Mouse (Mus musculus): ENCODE measurements around the gene Vmn1r195.
"Not testable (repeated sequence)": the region's sequence is repeated elsewhere in the genome, so short reads cannot be mapped to it uniquely, and the experiment has no call there.

Vmn1r195 gene

DNA sequence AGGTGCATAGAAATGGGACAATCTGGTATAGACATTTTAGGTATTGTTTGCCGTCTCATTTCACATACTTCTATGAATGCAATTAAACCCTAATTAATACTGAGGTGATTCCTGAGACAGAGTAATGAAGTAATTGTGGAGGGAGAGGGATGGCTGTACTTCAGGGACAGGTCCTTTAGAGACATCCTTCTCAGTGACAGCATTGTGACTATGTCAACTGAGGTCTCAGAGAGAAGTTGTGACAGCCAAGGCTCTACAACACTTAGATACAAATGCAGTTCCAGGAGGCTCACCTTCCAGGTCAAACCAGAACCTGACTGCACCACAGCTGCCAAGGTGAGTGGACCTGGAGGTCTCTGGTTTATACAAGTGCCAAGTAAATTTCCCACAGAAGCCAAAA lies at the start of gene Vmn1r195:
Gene Vmn1r195 (plus strand): TSS at position 301 of the 400 bp plus-strand sequence.
- in situ Hi-C loops (cut with MboI): not testable (repeated sequence)

DNA sequence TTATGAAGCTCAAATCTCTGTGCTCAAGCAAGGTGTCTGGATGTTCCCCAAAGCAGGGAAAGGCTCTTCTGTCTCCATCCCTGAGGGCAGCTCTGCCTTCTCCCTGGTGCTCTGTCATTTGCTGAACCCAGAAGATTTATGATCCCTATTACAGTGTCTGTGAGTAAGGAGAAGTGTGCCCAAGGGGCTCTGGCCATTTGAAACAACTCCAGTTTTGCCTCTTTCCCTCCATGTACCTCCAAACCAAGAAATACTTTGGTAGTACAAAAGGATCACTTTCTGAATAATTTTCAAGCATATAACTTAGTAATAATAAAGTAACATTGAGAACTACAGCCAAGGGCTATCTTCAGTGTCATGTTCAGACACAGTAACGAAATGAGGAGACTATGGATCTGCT lies 47.3 kb upstream of the Vmn1r195 start, which contains the start of gene Vmn1r193:
Gene Vmn1r193 (minus strand): TSS at position 101 of the 400 bp plus-strand sequence.
- in situ Hi-C loops (cut with MboI): not testable (repeated sequence)

DNA sequence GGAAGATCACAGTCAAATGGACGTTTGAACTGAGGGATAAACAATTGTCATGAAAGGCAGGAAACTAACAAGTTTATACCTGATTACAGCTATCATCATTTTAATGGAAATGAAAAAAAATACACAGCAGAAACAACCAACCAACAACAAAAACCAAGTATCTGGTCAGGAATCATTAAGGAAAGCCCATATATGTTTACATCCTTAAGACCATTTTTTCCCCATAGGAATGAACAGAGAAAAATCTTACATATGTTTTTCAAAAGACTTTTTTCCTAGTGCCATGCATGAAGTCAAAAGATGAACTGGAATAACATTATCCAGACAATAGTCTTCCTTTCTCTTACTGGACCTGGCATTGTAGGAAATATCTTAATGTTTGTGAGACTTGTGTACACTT lies 26.4 kb upstream of the Vmn1r195 start, which contains the start of gene Vmn1r194:
Gene Vmn1r194 (plus strand): TSS at position 301 of the 400 bp plus-strand sequence.
- in situ Hi-C loops (cut with MboI): no loop called here

DNA sequence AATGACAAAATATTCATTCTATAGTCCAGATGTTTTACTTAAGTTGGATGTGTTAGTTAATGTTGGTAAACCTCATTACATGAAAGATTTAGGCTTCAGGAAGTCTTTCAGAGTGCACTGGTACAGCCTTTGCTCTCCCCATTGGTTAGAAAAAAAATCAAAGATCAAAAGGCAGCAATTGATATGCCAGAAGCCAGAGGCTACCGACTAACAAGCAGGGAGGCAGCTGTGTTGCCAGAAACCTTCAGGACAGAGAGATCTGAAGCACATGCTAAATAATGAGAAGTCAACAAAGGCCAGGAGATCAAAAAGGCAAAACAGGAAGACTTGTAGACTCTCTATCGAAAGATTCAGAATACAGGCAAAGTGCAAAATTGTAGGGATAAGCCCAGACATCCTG lies 1.4 kb downstream of the Vmn1r195 start:
- in situ Hi-C loops (cut with MboI): no loop called here

DNA sequence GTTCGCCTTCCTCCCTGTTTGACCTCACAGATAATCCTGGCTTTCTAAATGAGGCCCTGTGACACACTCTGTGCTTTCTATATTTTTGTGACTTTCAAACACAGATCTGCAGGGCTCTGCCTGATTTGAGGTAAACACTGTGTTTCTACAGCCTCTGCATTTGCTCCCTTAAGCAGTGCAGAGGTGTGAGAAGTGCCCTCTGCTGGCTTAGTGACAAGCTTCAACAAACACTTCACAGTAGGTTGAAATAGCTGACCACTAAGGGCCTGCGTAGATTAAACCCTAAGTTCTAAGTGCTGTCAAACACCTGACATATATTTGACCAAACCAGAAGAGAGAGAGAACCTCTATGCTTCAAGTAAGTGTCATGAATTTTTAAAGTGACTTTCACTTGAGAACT lies 14.3 kb downstream of the Vmn1r195 start:
- in situ Hi-C loops (cut with MboI): no loop called here

DNA sequence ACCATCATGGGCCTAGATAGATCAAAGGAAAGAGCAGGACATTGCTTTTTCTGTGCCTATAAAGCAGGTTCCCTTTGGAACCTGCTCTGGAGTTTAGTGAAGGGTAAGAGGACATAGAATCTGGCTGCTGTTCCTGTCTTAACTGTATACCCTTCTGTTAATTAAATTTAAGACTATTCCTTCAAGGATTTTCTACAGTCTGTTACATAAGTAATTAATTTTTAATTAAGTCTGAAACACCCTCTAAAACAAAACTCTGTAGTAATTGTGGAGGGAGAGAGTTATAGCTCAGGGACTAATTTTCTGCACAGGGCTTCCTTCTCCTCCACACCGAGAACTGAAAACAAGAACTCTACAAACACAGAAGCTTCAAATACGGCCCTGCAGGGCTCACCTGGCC lies 19.3 kb downstream of the Vmn1r195 start, which contains the start of gene Vmn1r196:
Gene Vmn1r196 (plus strand): TSS at position 301 of the 400 bp plus-strand sequence.
- in situ Hi-C loops (cut with MboI): no loop called here

DNA sequence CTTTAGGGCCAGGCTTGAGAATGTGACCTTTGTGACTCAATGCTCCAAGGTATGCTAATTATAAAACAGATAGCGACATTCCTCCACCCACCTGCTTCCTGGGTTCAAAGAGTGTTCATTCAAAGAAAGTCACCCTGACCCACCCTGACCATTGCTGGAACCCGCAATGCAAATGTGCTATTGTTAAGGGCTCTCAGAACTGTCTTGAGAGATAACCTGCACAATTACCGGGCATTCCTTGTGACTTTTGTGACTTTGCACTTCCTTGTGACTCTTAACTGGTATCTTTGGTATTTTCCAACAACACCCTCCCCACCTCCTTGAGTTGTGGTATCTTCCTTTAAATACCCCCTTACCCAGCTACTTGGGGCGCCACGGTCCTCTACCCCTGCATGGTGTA lies 37.8 kb downstream of the Vmn1r195 start:
- in situ Hi-C loops (cut with MboI): not testable (repeated sequence)

DNA sequence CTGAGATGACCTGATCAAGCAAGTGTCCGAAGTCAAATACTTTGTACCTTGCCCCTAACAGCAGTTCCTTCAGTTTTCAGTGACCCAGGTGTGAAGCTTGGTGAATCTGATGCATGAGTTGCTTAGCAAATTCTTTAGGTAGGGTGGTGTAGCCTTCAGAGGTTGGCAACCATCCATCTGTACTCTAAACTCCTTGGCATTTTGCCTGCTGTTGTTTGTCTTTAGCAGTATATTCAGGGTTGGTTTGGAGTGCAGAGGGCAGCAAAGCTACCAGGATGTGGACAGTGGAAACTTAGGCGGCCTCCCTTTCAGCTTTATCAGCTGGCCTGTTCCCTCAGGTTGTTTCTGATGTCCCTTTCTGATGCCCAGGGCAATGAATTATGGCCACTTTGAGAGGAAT lies 45.0 kb downstream of the Vmn1r195 start:
- in situ Hi-C loops (cut with MboI): no loop called here

DNA sequence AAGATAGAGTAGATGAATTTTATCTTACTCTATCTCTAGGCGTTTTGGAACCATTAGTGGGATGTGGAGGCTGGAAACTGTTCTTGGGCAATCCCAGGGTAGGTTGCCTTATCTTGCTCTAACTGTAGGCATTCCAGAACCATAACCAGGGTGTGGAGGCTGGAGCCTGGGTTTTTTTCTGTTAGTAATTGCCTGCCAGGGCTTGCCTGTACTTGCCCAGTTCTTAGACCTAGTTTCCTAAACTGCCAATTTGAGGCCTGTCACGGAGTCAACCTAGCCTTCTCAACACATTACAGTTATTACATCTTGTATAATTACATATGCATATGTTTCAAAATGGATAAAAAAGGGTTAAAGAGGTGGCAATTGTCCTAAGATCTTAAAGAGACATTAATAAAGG lies 47.0 kb downstream of the Vmn1r195 start:
- in situ Hi-C loops (cut with MboI): no loop called here

DNA sequence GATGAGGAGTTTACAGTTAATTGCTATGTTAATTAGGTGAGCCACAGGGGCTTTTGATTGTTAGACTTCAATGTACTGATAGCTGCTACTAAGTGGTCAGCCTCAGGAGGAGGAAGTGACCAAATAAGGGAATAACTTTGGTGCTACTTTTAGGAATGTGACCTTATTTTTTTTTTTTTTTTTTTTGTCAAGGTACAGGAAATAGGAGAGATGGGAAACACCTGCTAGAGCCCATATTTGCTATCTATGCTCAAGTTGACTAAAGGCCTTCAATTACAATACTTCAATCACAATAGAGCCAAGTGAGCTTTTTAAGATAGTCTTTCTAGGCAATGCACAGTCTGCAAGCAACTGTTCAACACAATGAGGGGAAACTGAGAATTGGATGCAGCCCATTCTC lies 49.8 kb downstream of the Vmn1r195 start:
- in situ Hi-C loops (cut with MboI): no loop called here

DNA sequence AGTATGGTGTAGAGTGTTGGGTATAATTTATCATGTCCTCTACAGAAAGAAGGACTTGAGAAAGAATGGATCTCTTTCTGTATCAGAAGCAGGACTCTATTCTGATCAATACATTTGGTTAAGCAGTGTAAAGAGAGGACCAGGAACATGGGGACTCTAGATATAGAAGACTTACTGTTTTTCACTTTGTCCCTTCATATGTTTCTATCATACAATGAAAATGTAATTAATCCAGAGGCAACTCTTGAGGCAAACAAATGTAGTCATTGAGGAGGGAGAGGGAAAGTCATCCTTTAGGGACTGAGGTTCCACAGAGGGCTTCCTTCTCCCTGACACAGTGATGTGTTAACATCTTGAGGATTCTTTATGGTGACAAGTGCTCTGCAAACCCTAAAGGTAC lies 54.0 kb downstream of the Vmn1r195 start, which contains the start of gene Vmn1r197:
Gene Vmn1r197 (plus strand): TSS at position 301 of the 400 bp plus-strand sequence.
- in situ Hi-C loops (cut with MboI): no loop called here
